Mouse (Mus musculus) frontal cortex, adult 2 months (tissue): ENCODE results near the gene Tmem9b. TPM values are rescaled to one million over a fixed set of nuclear protein-coding genes. Genes with fewer than 3 reads are reported as not detected.

Source experiments
- DNase-seq, 2 experiments: peaks; one replicate each; pipeline ENCODE4 v3.0.0; 2022; ENCODE audit warnings: low spot score in 1 of 2; ENCODE audit errors: extremely low spot score in 1 of 2
- polyA plus RNA-seq: library from polyadenylated mRNA; depleted of rRNA; stranded (reverse); fragments of >200 nt; gene quantifications from 2 replicates; pipeline ENCODE4 v1.2.3, GENCODE M21; 2012; rRNA removed

Tmem9b gene
- polyA plus RNA-seq: 143 and 149 TPM in 2 replicates

GRCm38 (mm10) chr7:109752008-109752925, at the start of gene Tmem9b:
Gene Tmem9b, minus strand, starts transcription at chr7:109752875.
- peak; percentile 55 to 80 for DNase-seq

- DNase-seq: peak in 1 of 2 experiments; percentile 63
Observed at GRCm38 (mm10) chr7:109800626-109801025, 48.0 kb upstream of the Tmem9b start.

DNA sequence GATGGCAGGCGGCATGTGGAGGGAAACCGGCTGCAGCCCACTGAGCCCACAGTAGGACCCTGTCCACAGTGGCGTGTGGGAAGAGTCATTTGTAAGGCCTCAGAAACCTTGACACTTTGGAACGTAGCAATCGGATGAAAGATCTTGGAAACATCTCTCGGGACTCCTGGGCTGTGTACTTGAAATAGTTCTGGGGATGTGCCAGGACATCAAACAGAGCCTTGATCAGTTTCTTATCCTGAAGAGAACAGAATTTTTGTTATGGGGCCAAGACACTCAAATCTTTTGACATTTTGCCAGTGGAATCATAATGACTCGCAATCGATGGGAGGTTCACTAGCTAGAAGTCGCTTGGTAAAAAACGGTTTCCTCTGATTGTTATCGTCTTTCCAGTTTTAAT, 46.5 kb upstream of the Tmem9b start:
- no peak for DNase-seq

- no peak for DNase-seq
Observed at GRCm38 (mm10) chr7:109795564-109795963, 42.9 kb upstream of the Tmem9b start.

DNA sequence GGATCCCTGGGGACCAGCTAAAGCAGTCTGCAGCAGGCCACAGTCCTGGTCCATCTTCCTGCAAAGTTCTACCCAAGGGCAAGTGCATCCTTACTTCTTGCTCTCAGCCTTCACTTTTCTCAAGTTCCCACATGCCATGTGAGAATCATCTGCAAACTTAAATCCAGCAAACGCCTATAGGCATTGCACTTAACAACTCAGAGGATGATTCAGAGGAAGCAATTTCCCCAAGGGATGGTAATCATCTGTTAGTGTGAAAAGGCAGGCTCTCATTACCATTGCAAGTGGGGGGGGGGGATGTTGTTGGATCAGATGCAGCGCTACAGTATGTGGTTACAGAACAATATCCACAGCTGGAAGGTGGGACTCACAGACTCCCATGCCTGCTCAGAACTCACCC, 41.9 kb upstream of the Tmem9b start:
- peak in 1 of 2 experiments; percentile 50 for DNase-seq

GRCm38 (mm10) chr7:109792759-109793158, 40.1 kb upstream of the Tmem9b start:
- DNase-seq: peak; percentile 26 to 80

GRCm38 (mm10) chr7:109790818-109791217, 38.1 kb upstream of the Tmem9b start:
- no peak for DNase-seq

GRCm38 (mm10) chr7:109787860-109788259, 35.2 kb upstream of the Tmem9b start:
- DNase-seq: no peak

- no peak for DNase-seq
Observed at GRCm38 (mm10) chr7:109783281-109783680, 30.6 kb upstream of the Tmem9b start.

DNA sequence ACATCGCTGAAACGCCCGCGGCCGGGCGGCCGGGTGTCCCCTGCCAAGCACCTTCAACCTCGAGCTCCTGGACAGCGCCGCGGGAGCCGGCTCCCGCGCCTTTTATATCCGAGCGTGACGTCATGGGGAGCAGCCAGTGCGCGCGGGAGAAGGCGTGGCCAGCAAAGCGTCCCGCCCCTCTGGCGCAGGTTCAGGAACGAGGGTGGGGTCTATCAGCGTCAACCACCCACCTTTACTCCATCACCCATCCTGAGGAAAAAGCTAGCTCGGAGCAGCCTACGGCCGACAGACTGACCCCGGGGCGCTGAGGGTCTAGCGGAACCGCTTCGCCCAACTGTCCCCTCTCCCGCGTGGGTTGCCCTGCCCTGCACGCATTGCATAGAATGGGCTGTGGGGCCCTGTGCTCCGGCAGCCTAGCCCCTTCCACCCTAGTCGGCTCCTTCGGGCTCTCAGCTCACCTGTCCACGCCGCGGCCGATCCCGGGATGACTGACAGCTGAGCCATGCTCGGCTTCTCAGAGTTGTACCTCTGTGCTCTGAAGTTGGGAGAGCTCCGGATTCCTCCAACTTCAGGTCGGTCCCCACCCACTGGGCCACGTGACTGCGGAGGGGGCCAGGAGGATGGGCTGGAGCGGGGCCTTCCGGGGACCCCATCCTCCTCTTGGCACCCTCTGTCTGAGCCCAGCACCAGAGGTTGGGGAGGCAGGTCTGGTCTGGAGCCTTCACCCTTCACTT, 29.0 kb upstream of the Tmem9b start, which contains the start of gene Nrip3:
TSS of gene Nrip3 (minus strand) at position 556 of the 734 bp plus-strand sequence.
- DNase-seq: peak; percentile 40 to 81

- DNase-seq: no peak
Observed at GRCm38 (mm10) chr7:109781087-109781469, 28.4 kb upstream of the Tmem9b start.

- no peak for DNase-seq
Observed at GRCm38 (mm10) chr7:109772251-109772650, 19.6 kb upstream of the Tmem9b start.

DNA sequence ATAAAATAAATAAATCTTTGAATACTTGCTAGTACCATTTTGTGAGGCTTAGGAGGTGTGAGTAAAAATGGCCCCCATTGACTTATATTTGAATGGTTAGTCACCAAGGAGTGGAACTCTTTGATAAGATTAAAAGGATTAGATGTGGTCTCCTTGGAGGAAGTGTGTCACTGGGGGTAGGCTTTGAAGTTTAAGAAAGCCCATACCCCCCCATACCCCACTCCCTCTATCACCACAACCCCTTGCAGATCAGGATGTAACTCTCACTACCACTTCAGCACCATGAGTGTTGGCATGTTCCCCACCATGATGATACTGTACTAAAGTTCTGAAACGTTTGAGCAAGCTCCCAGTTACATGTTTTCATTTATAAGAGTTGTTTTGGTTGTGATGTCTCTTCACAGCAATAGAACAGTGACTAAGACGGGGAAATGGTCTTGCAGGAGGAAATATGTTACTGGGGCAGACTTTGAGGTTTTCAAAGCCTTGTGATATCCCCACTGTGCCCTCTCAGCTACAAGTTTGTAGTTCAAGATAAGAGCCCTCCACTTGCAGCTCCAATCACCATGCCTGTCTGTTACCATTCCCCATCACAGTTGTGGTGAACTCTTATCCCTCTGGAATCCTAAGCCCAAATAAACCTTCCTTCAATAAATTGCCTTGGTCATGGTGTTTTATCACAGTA, 16.2 kb upstream of the Tmem9b start:
- DNase-seq: no peak

GRCm38 (mm10) chr7:109767575-109768350, 15.1 kb upstream of the Tmem9b start:
- no peak for DNase-seq

- DNase-seq: no peak
Observed at GRCm38 (mm10) chr7:109764009-109764408, 11.3 kb upstream of the Tmem9b start.

DNA sequence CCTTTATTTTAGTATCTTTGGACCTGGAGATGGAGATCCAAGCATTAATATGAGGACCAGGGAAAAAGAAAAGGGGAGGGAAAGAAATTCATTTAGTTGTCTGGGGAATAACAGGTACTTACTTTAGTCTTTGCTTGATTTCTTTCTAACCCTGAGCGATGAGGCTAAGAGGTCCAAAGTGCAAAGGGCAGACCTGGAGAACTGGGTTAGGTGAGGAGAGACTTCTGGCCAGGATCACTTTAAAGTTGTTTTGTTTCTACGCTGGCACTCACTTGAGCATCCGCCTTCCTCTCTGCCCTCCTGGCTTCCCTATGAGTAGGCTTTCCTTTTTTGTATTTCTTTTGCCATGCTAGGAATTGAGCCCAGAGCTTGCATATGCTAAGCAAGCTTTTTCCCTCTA, 3.6 kb upstream of the Tmem9b start:
- DNase-seq: no peak

DNA sequence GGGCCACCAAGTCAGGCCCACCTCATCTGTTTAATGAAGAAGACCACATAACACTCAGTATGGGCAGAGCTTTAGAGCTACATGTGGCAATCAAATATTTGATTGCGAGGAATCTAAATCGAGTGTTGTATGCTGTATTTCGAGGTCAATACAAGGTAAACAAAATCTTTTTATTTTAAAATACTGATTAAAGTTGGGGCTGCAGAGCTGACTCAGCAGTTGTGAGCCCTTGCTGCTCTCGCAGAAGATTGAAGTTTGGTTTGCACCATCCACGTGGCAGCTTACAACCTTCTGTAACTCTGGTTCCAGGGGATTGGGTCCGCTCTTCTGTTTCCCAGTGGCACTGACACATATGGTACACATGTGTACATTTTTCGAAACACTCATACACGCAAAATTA, 1.4 kb upstream of the Tmem9b start:
- no peak for DNase-seq

- no peak for DNase-seq
Observed at GRCm38 (mm10) chr7:109751427-109752007, 1.2 kb downstream of the Tmem9b start.

DNA sequence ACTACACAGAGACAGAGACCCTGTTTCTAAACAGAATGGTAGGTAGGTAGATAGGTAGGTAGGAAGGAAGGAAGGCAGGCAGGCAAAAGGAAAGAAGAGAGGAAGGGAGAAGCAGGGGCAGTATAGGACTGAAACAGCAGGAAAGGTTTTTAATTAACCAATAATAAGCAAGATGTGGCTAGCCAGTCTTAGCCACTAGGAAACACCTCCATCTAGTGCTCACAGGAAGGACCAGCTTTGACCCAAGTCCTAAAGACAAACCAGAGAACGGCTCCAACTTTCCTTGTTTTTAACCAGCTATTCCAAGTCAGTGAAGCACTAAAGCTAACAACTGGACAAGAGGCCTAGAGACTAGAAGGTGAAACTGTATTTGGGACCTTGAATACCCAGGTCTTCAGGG, 4.9 kb downstream of the Tmem9b start:
- DNase-seq: no peak

DNA sequence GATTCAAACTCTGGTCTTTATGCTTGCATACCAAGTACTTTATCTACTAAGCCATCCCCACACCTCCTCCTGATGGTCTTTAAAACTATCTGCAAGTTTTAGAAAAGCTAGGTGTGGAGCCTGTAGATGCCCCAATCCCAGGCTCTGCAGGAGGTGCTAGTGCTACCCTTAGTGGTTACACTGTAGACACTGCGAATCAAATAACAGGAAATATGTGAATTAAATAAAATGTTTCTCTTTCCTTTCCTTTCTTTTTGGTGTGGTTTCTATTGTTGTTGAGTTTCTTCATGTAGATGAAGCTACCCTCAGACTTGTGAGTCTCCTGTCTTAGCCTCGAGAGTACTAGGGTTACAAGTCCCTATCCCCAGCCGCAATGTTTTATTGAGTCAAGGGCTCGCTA, 11.0 kb downstream of the Tmem9b start:
- DNase-seq: no peak
